Mouse (Mus musculus) myocyte (in vitro differentiated cells): ENCODE data around the gene Fancd2. TPM values are rescaled to one million over a fixed set of nuclear protein-coding genes. Genes with fewer than 3 reads are reported as not detected.

ENCODE experiments used
- H3K27me3 ChIP-seq: one replicate; pipeline ENCODE4 v1.6.1; 2011; ENCODE audit not compliant: control insufficient read depth, insufficient read depth, insufficient read length
- H3K36me3 ChIP-seq: one replicate; pipeline ENCODE4 v1.6.1; 2011; ENCODE audit not compliant: control insufficient read depth, insufficient read depth
- H3K4me2 ChIP-seq: one replicate; pipeline ENCODE4 v1.6.1; 2011; ENCODE audit warnings: low read depth, control low read depth
- H3K4me3 ChIP-seq: one replicate; pipeline ENCODE4 v1.5.1; 2011; ENCODE audit warnings: mild to moderate bottlenecking, control low read depth, moderate library complexity
- H3K79me2 ChIP-seq: one replicate; pipeline ENCODE4 v1.6.1; 2011; ENCODE audit not compliant: control insufficient read depth, insufficient read depth
- H3ac ChIP-seq: one replicate; pipeline ENCODE4 v1.6.1; 2011; ENCODE audit not compliant: control insufficient read depth, insufficient read length
- CEBPB ChIP-seq: IDR thresholded peaks from 2 replicates; pipeline ENCODE4 v1.6.1; 2011; ENCODE audit warnings: mild to moderate bottlenecking, moderate library complexity; ENCODE audit not compliant: poor library complexity, insufficient read depth, severe bottlenecking
- E2F4 ChIP-seq: IDR thresholded peaks from one replicate; pipeline ENCODE4 v1.6.1; 2011; ENCODE audit warnings: mild to moderate bottlenecking, control low read depth, moderate library complexity; ENCODE audit not compliant: insufficient read depth
- MAX ChIP-seq: IDR thresholded peaks from one replicate; pipeline ENCODE4 v1.6.1; 2011; ENCODE audit warnings: low read depth, mild to moderate bottlenecking, control low read depth
- MYOD1 ChIP-seq, 3 experiments: IDR thresholded peaks; one replicate each; pipeline ENCODE4 v1.6.1; 2011; ENCODE audit warnings: control low read depth in 2 of 3, low read depth in 2 of 3, mild to moderate bottlenecking in 2 of 3, moderate library complexity in 1 of 3; ENCODE audit not compliant: insufficient read length in 2 of 3, control insufficient read depth in 1 of 3
- MYOG ChIP-seq, 3 experiments: IDR thresholded peaks; one replicate each; pipeline ENCODE4 v1.6.1; 2011; ENCODE audit warnings: control low read depth in 2 of 3, low read depth in 2 of 3, mild to moderate bottlenecking in 2 of 3; ENCODE audit not compliant: insufficient read length in 2 of 3, control insufficient read depth in 1 of 3, insufficient read depth in 1 of 3
- POLR2A ChIP-seq: IDR thresholded peaks from one replicate; pipeline ENCODE4 v1.6.1; 2011; ENCODE audit warnings: low read depth, mild to moderate bottlenecking, control low read depth, moderate library complexity; ENCODE audit not compliant: insufficient read length
- POLR2AphosphoS2 ChIP-seq: IDR thresholded peaks from one replicate; pipeline ENCODE4 v1.6.1; 2011; ENCODE audit warnings: low read depth, control low read depth; ENCODE audit not compliant: insufficient read length
- REST ChIP-seq: IDR thresholded peaks from one replicate; pipeline ENCODE4 v1.6.1; 2011; ENCODE audit warnings: mild to moderate bottlenecking, control low read depth, moderate library complexity; ENCODE audit not compliant: insufficient read depth, insufficient read length
- SRF ChIP-seq: IDR thresholded peaks from one replicate; pipeline ENCODE4 v1.6.1; 2011; ENCODE audit warnings: low read depth; ENCODE audit not compliant: control insufficient read depth, insufficient read length
- TCF12 ChIP-seq: IDR thresholded peaks from one replicate; pipeline ENCODE4 v1.6.1; 2011; ENCODE audit warnings: mild to moderate bottlenecking, control low read depth; ENCODE audit not compliant: poor library complexity, insufficient read depth, severe bottlenecking
- TCF3 ChIP-seq: IDR thresholded peaks from one replicate; pipeline ENCODE4 v1.6.1; 2011; ENCODE audit warnings: low read depth, control low read depth; ENCODE audit not compliant: insufficient read length
- USF1 ChIP-seq: IDR thresholded peaks from one replicate; pipeline ENCODE4 v1.6.1; 2011; ENCODE audit warnings: low read depth, mild to moderate bottlenecking, control low read depth, moderate library complexity
- polyA plus RNA-seq: library from polyadenylated mRNA; unstranded; fragments of >200 nt; fragmentation: generic; extraction: Trizol; gene quantifications from one replicate; pipeline ENCODE4 v1.2.1, GENCODE M21; 2012; ENCODE audit warnings: missing spikeins

The Fancd2 gene
- polyA plus RNA-seq, 1 experiment = 2.3 TPM

DNA sequence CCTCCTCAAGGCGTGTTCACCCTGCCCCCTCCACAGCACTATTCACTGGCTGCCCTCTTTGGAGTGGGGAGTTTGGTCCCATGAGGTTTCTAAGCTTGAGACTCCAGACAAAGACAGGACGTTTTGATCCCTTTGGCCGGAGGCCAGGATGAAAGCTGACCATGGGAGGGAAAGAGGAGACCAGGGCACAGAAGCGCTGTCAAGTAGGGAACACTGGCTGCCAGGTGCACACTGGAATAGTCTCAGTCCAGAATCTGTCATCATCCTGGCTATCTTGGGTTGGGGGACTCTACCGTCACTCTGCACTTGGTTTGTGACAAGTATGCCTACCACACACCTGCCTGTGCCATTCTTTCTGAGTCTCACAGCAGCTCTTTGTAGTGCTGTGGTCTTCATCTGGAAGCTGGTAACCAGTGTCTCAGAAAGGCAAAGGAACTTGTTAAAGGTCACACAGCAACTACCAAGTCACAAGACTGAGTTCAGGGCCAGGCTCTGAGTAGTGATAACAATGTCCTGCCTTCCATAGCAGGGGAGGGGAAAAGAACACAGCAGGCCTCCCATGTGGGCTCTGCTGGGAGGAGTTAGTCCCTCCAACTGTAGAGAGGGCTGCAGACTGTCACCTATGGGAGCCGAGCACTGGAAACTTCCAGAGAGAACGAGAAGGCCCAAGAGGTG lies 23.1 kb upstream of the Fancd2 start:
- H3K79me2 ChIP-seq = no peaks in the 10 kb centered on the region
- no peaks in the 10 kb centered on the region for H3K27me3 ChIP-seq
- H3ac ChIP-seq = no peak overlapping the region
- H3K36me3 ChIP-seq = peaks cover 19% of the 10 kb centered on the region
- peak overlapping the region; percentile 73 for H3K4me2 ChIP-seq
- no peak overlapping the region for H3K4me3 ChIP-seq
- peak; percentile 20 to 84 (median 27) for TF ChIP-seq MYOG (IDR thresholded peaks at IDR 0.05; ENCODE audit: control insufficient read depth in 1 of 3, insufficient read depth in 1 of 3, insufficient read length in 2 of 3, low read depth in 2 of 3)
- TF ChIP-seq MYOD1 (IDR thresholded peaks at IDR 0.05; ENCODE audit: control insufficient read depth in 1 of 3, insufficient read length in 2 of 3, low read depth in 2 of 3) = peak; percentile 93 to 97 (median 96)
- peak; percentile 65 for TF ChIP-seq TCF3
- TF ChIP-seq REST = no peak
- TF ChIP-seq E2F4 = no peak
- TF ChIP-seq SRF = peak; percentile 13
- TF ChIP-seq USF1 = no peak
- no peak for TF ChIP-seq POLR2A
- no peak for TF ChIP-seq MAX
- TF ChIP-seq TCF12 = peak; percentile 7
- TF ChIP-seq CEBPB = no peak
- TF ChIP-seq POLR2AphosphoS2 = no peak

DNA sequence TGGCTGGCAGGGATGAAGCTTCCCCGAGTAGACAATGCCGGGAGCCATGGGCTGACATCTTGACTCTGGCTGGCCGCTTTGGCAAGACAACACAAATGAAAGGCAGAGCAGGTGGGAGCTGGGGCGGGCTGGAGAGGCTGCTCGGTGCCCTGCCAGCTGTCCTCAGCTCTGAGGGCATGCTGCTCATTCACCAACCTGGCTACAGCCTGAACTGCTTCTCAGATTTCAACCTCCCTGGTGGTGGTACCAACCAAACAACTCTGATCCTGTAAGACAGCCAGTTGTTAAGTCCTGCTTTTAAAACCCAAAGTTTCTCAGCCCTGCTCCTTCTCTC lies 22.6 kb upstream of the Fancd2 start:
- TF ChIP-seq USF1 (no peak), CEBPB (no peak), REST (no peak), E2F4 (no peak), SRF (no peak), POLR2AphosphoS2 (no peak), MAX (no peak), TCF3 (peak; percentile 91), MYOG (IDR thresholded peaks at IDR 0.05; ENCODE audit: control insufficient read depth in 1 of 3, insufficient read depth in 1 of 3, insufficient read length in 2 of 3, low read depth in 2 of 3) (peak; percentile 64 to 100 (median 97)), TCF12 (peak; percentile 41), POLR2A (peak; percentile 34), MYOD1 (IDR thresholded peaks at IDR 0.05; ENCODE audit: control insufficient read depth in 1 of 3, insufficient read length in 2 of 3, low read depth in 2 of 3) (peak in 2 of 3 experiments; percentile 99)
- peaks cover 20% of the 10 kb centered on the region for H3K36me3 ChIP-seq
- H3K79me2 ChIP-seq = no peaks in the 10 kb centered on the region
- H3K4me2 ChIP-seq = peak overlapping the region; percentile 73
- H3K4me3 ChIP-seq = no peak overlapping the region
- H3ac ChIP-seq = no peak overlapping the region
- no peaks in the 10 kb centered on the region for H3K27me3 ChIP-seq

DNA sequence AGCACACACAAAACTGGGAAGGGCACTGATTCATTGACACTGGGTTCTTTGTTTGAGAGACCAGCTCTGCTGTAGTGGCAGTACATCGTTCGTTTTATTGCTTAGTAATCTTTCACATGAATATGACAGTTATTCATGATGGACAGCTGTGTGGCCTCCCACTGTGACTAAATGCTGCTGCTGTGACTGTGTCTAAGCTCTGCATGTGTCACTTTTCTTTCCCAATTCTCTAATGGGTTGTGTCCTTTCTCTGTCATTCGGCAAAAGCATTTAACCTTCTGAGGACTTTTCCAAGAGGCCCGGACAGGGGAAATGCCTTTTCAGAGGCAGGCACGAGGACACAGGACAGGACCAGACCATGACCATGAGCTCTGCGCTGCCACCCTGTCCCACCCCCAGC lies 17.5 kb upstream of the Fancd2 start:
- no peak overlapping the region for H3K4me3 ChIP-seq
- no peaks in the 10 kb centered on the region for H3K79me2 ChIP-seq
- TF ChIP-seq MYOD1 (IDR thresholded peaks at IDR 0.05; ENCODE audit: control insufficient read depth in 1 of 3, insufficient read length in 2 of 3, low read depth in 2 of 3) (peak in 1 of 3 experiments; percentile 60), SRF (no peak)
- H3ac ChIP-seq = no peak overlapping the region
- no peaks in the 10 kb centered on the region for H3K27me3 ChIP-seq
- H3K4me2 ChIP-seq = no peak overlapping the region
- peaks cover 51% of the 10 kb centered on the region for H3K36me3 ChIP-seq

DNA sequence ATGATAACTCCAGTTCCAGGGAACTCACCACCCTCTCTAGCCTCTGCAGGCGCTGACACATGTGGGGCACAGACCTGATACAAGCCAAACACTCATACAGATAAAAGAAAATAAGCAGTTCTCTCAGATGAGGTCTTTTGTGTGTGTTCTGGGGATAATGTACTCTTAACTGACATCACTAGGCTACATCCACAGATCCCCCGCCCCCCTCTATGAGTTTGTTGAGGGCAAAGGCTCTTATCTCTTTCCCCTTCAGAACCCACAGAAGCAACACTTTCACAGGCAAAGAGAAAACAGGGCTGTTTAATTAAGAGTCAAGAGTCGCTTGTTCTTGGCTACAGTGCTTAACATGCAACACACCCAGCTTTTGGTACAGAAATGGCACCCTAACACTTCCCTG lies 16.9 kb upstream of the Fancd2 start:
- H3ac ChIP-seq = no peak overlapping the region
- peaks cover 57% of the 10 kb centered on the region for H3K36me3 ChIP-seq
- TF ChIP-seq E2F4 = no peak
- TF ChIP-seq POLR2AphosphoS2 = no peak
- TF ChIP-seq POLR2A = no peak
- no peak for TF ChIP-seq MAX
- TF ChIP-seq MYOD1 (IDR thresholded peaks at IDR 0.05; ENCODE audit: control insufficient read depth in 1 of 3, insufficient read length in 2 of 3, low read depth in 2 of 3) = no peak
- no peak for TF ChIP-seq CEBPB
- no peak for TF ChIP-seq USF1
- TF ChIP-seq REST = no peak
- no peak for TF ChIP-seq SRF
- TF ChIP-seq TCF12 = no peak
- TF ChIP-seq TCF3 = no peak
- TF ChIP-seq MYOG (IDR thresholded peaks at IDR 0.05; ENCODE audit: control insufficient read depth in 1 of 3, insufficient read depth in 1 of 3, insufficient read length in 2 of 3, low read depth in 2 of 3) = no peak
- H3K27me3 ChIP-seq = no peaks in the 10 kb centered on the region
- no peak overlapping the region for H3K4me3 ChIP-seq
- H3K79me2 ChIP-seq = no peaks in the 10 kb centered on the region
- no peak overlapping the region for H3K4me2 ChIP-seq

DNA sequence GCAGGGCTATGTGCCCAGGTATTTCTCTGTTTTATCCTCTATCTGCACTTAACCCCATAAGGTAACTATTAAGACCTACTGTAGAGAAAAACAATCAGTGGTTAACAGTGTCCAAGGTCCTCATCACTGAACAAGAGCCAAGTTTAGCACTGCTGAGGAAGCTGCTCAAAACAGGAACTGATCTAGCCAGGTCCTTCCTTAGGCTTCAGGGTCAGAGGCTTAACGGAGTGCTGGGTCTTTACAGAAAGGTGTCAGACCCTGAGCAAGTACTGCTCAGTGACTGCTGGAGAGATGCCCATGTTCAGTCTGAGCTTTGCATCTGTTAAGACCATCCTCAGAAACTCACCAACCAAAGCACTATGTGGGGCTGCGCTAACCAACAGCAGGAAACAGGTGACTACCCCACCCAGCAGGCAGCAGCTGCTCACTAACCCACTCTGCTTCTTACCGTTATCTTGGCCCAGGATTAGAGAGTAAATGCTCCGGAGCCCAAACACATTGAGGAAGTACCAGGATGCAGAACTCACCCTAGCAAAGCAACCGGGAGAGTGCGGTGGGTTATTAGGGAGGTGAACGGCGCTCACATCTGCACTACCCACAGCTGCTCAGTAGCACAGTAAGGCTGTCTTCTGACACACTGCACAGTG lies 13.9 kb upstream of the Fancd2 start:
- H3K27me3 ChIP-seq = no peaks in the 10 kb centered on the region
- peaks cover 67% of the 10 kb centered on the region for H3K36me3 ChIP-seq
- peak in 2 of 3 experiments; percentile 50 to 71 for TF ChIP-seq MYOG (IDR thresholded peaks at IDR 0.05; ENCODE audit: control insufficient read depth in 1 of 3, insufficient read depth in 1 of 3, insufficient read length in 2 of 3, low read depth in 2 of 3)
- no peak for TF ChIP-seq MAX
- peak in 2 of 3 experiments; percentile 64 to 82 for TF ChIP-seq MYOD1 (IDR thresholded peaks at IDR 0.05; ENCODE audit: control insufficient read depth in 1 of 3, insufficient read length in 2 of 3, low read depth in 2 of 3)
- no peak overlapping the region for H3K4me3 ChIP-seq
- H3ac ChIP-seq = no peak overlapping the region
- H3K79me2 ChIP-seq = no peaks in the 10 kb centered on the region
- no peak overlapping the region for H3K4me2 ChIP-seq
